Mouse (Mus musculus): ENCODE measurements around the gene 4931428L18Rik. TPM values are rescaled to one million over a fixed set of nuclear protein-coding genes. Genes with fewer than 3 reads are reported as not detected.
A peak's percentile ranks its signal among the peaks of the same experiment; 100 is the strongest.

Gene 4931428L18Rik
- total and polyA plus RNA-seq, 3 experiments, result not detected

DNA sequence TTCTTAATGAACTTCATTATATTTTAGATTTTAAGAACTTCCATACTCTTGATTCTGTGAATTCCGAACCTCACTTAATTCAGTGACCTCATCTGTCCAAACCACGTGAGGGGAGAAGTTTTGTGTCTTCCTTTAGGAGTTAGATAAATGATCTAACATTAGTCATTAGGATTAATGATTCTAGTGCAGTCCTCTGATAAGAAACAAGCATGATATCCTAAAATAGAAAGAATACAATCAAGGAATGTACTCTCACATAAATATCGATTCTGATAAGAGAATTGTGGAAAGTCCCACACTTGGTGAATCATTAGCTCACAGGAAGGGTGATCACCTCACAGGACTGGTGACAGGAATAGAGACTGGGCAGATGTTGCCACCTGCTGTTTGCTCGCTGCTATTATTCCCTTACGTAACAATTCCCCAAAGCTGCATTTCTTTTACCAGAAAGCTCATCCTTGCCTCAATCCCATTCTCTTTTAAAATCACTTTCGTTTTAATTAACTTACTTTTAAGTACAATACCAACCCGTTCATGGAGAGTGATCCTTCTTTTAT is 68.6 kb downstream of the 4931428L18Rik start:
- TF ChIP-seq TCF12 (IDR thresholded peaks at IDR 0.05; ENCODE audit: low read depth, low read length), result no peak
- TF ChIP-seq RAD21 (IDR thresholded peaks at IDR 0.05; ENCODE audit: low read depth, low read length), result peak; percentile 74
- no peak for TF ChIP-seq POLR2A (IDR thresholded peaks at IDR 0.05; ENCODE audit: control insufficient read depth in 1 of 2, insufficient read depth in 1 of 2, low read depth in 1 of 2, low read length in 2 of 2, poor library complexity in 1 of 2)
- no peak for TF ChIP-seq ZKSCAN1 (IDR thresholded peaks at IDR 0.05; ENCODE audit: low read depth, low read length)
- TF ChIP-seq ZNF384 (IDR thresholded peaks at IDR 0.05; ENCODE audit: low read depth, low read length), result no peak
- TF ChIP-seq E2F4 (IDR thresholded peaks at IDR 0.05; ENCODE audit: borderline replicate concordance, low read depth, low read length), result no peak
- no peak for TF ChIP-seq NELFE (IDR thresholded peaks at IDR 0.05; ENCODE audit: low read depth, low read length)
- no peak for TF ChIP-seq BHLHE40 (IDR thresholded peaks at IDR 0.05; ENCODE audit: borderline replicate concordance, low read depth, low read length)
- TF ChIP-seq EP300 (IDR thresholded peaks at IDR 0.05; ENCODE audit: low read depth in 1 of 2, low read length in 2 of 2), result no peak
- no peak for TF ChIP-seq SIN3A (IDR thresholded peaks at IDR 0.05; ENCODE audit: low read length)
- TF ChIP-seq SMC3 (IDR thresholded peaks at IDR 0.05; ENCODE audit: low read depth, low read length), result peak; percentile 82
- no peak for TF ChIP-seq CHD2 (IDR thresholded peaks at IDR 0.05; ENCODE audit: low read length)
- TF ChIP-seq RCOR1 (IDR thresholded peaks at IDR 0.05; ENCODE audit: low read depth, low read length), result no peak
- TF ChIP-seq CTCF (IDR thresholded peaks at IDR 0.05 in 2 of 3, conservative IDR thresholded peaks at IDR 0.05 in 1 of 3; ENCODE audit: control insufficient read depth in 1 of 3, insufficient read depth in 1 of 3, low read depth in 2 of 3, low read length in 3 of 3, poor library complexity in 1 of 3, severe bottlenecking in 1 of 3), result peak; percentile 50 to 74 (median 62)
- TF ChIP-seq ZC3H11A (IDR thresholded peaks at IDR 0.05; ENCODE audit: low read depth, low read length), result peak; percentile 64
- TF ChIP-seq TBP (IDR thresholded peaks at IDR 0.05; ENCODE audit: low read depth, low read length), result no peak
- TF ChIP-seq MAX (IDR thresholded peaks at IDR 0.05; ENCODE audit: low read length), result no peak
- Histone ChIP-seq H3K79me2 (ENCODE audit: control insufficient read depth, insufficient read depth, low read length, poor library complexity) (no peaks in the 10 kb centered on the region), H3K9me3 (replicated peaks; ENCODE audit: insufficient read depth, low read length) (no peaks in the 10 kb centered on the region), H3K27ac (ENCODE audit: control insufficient read depth, low read depth, low read length) (no peak overlapping the region), H3K27me3 (ENCODE audit: control insufficient read depth in 1 of 2, insufficient read depth in 2 of 2, low read length in 2 of 2) (no peaks in the 10 kb centered on the region; a peak in 1 of 4 replicates), H3K4me3 (ENCODE audit: control insufficient read depth in 1 of 2, insufficient read depth in 1 of 2, low read depth in 2 of 2, low read length in 2 of 2) (no peak overlapping the region), H3K4me1 (ENCODE audit: control insufficient read depth in 1 of 2, insufficient read depth in 2 of 2, low read length in 2 of 2) (no peaks in the 10 kb centered on the region), H3K36me3 (ENCODE audit: control insufficient read depth in 1 of 2, insufficient read depth in 2 of 2, low read length in 2 of 2) (no peaks in the 10 kb centered on the region), H3K9ac (ENCODE audit: control insufficient read depth, low read depth, low read length, poor library complexity, severe bottlenecking) (no peak overlapping the region)
- DNase-seq (ENCODE audit: low read depth, low spot score), result peak; percentile 42

DNA sequence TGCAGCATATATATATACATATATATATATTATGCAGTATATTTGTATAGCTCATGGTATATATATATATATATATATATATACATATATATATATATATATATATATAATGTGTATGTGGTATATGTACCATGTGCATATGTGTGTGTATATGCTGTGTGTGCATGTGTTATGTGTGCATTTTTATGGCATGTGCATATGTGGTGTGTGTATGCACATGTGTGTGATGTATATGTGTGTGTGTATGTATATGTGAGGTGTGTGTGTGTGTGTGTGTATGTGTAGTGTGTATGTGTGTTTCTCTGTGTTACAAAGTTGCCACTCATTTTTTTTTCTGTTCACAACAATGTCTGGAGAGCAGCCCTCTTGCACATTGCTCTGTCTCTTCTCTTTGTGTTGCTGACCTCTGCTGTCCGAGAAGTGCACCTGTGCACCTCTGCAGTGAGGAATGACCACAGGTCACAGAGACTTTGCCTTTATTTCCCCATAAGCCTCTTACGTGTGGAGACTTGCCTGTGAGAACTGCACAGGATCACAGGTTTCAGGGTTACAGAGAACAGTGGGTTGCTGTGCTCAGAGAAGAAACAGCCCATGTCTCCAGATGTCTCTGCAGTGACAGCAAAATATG is 69.6 kb downstream of the 4931428L18Rik start:
- no peak overlapping the region for H3K27ac ChIP-seq (ENCODE audit: control insufficient read depth, low read depth, low read length)
- no peak overlapping the region for H3K4me3 ChIP-seq (ENCODE audit: control insufficient read depth in 1 of 2, insufficient read depth in 1 of 2, low read depth in 2 of 2, low read length in 2 of 2)
- H3K9ac ChIP-seq (ENCODE audit: control insufficient read depth, low read depth, low read length, poor library complexity, severe bottlenecking), result no peak overlapping the region
- DNase-seq (ENCODE audit: low read depth, low spot score), result no peak
- H3K27me3 ChIP-seq (ENCODE audit: control insufficient read depth in 1 of 2, insufficient read depth in 2 of 2, low read length in 2 of 2), result no peaks in the 10 kb centered on the region; a peak in 1 of 4 replicates
- no peaks in the 10 kb centered on the region for H3K36me3 ChIP-seq (ENCODE audit: control insufficient read depth in 1 of 2, insufficient read depth in 2 of 2, low read length in 2 of 2)
- TF ChIP-seq POLR2AphosphoS5 (IDR thresholded peaks at IDR 0.05; ENCODE audit: borderline replicate concordance, low read depth, low read length) (no peak), SMC3 (IDR thresholded peaks at IDR 0.05; ENCODE audit: low read depth, low read length) (0 out of 2 replicates have a peak, but pooled peaks have one; percentile 12), RCOR1 (IDR thresholded peaks at IDR 0.05; ENCODE audit: low read depth, low read length) (no peak), USF1 (IDR thresholded peaks at IDR 0.05; ENCODE audit: low read depth, low read length) (no peak), GABPA (IDR thresholded peaks at IDR 0.05; ENCODE audit: low read depth, low read length) (no peak), CTCF (IDR thresholded peaks at IDR 0.05 in 2 of 3, conservative IDR thresholded peaks at IDR 0.05 in 1 of 3; ENCODE audit: control insufficient read depth in 1 of 3, insufficient read depth in 1 of 3, low read depth in 2 of 3, low read length in 3 of 3, poor library complexity in 1 of 3, severe bottlenecking in 1 of 3) (peak in 1 of 3 experiments; percentile 16; a peak in 1 of 6 replicates), CHD2 (IDR thresholded peaks at IDR 0.05; ENCODE audit: low read length) (no peak), MAX (IDR thresholded peaks at IDR 0.05; ENCODE audit: low read length) (no peak), MYC (IDR thresholded peaks at IDR 0.05; ENCODE audit: low read depth, low read length) (no peak), ZKSCAN1 (IDR thresholded peaks at IDR 0.05; ENCODE audit: low read depth, low read length) (no peak)
- H3K4me1 ChIP-seq (ENCODE audit: control insufficient read depth in 1 of 2, insufficient read depth in 2 of 2, low read length in 2 of 2), result no peaks in the 10 kb centered on the region
- no peaks in the 10 kb centered on the region for H3K79me2 ChIP-seq (ENCODE audit: control insufficient read depth, insufficient read depth, low read length, poor library complexity)
- no peaks in the 10 kb centered on the region for H3K9me3 ChIP-seq (replicated peaks; ENCODE audit: insufficient read depth, low read length)

Measured in MEL (cell line).